Mouse (Mus musculus): Measurements from ENCODE around the gene Gm3642.
"Not testable (repeated sequence)": the region's sequence is repeated elsewhere in the genome, so short reads cannot be mapped to it uniquely, and the experiment has no call there.

The Gm3642 gene

GRCm38 (mm10) chr14:6840211-6840610 is at the start of gene Gm3642:
Gm3642 (minus strand) TSS chr14:6840311.
- DNase-seq (ENCODE audit: extremely low spot score, low read depth, low spot score), result not testable (repeated sequence)

DNA sequence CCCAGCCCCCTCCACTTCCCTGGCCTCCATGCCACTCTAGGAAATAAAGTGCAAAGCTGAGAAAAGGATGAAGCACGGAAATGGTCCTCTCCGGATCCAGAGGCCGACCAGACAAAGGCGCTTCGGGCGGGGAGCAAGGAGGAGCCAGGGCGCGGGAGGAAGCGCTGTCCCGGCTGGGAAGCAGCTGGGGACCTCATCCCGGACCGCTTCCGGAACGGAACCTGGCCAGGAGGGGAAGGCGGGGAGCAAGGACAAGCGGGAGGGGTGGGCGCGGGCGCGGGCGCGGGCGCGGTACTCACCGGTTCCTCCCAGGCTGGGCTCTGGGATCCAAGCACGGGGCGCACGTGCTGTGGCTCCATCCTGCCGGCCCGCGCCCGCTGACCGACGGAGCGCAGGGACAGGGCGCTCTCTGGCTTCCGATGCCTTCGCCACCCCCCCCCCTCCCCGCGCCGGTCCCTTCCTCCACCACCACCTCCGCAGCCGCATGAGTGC is 49.5 kb upstream of the Gm3642 start, which contains the start of gene Gm3667:
TSS of gene Gm3667 (minus strand) at position 442 of the 492 bp plus-strand sequence.
- DNase-seq (ENCODE audit: extremely low spot score, low read depth, low spot score), result not testable (repeated sequence)

GRCm38 (mm10) chr14:6888811-6889210 is 48.7 kb upstream of the Gm3642 start:
- DNase-seq (ENCODE audit: extremely low spot score, low read depth, low spot score), result not testable (repeated sequence)

GRCm38 (mm10) chr14:6823297-6823696 is 16.8 kb downstream of the Gm3642 start:
- DNase-seq (ENCODE audit: extremely low spot score, low read depth, low spot score), result not testable (repeated sequence)
